Mouse (Mus musculus): Measurements from ENCODE around the gene Bag6. TPM values are rescaled to one million over a fixed set of nuclear protein-coding genes. Genes with fewer than 3 reads are reported as not detected.
A peak's percentile ranks its signal among the peaks of the same experiment; 100 is the strongest.

Gene Bag6
- polyA plus RNA-seq, 1 experiment: 271 TPM

DNA sequence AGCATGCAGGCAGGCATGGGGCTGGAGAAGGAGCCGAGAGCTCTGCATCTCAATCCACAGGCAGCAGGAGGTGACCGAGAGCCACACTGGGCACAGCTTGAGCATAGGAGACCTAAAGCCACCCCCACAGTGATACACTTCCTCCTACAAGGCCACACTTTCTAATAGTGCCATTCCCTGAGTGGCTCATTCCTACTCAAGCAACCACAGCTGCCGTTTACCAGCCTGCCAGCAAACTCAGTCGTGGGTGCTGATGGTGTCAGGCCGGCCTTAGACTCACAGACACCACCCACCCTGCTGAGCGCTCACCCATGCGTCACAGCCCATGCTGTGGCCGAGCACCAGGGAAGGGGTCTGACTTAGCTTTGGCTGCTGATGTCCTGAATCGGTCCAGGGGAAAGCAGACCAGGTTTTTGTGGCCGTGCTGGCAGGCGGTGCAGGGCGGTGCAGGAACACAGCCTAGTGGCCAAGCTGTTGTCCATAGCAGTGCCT, 37.8 kb upstream of the Bag6 start:
- H3K4me2 ChIP-seq (ENCODE audit: low read depth): no peak overlapping the region
- no peaks in the 10 kb centered on the region for H3K27me3 ChIP-seq (ENCODE audit: control insufficient read depth, insufficient read depth, insufficient read length)
- peaks cover 4% of the 10 kb centered on the region for H3K36me3 ChIP-seq (ENCODE audit: control insufficient read depth, insufficient read depth)
- no peak overlapping the region for H3ac ChIP-seq (ENCODE audit: control insufficient read depth, insufficient read length)
- H3K4me3 ChIP-seq: no peak overlapping the region
- no peaks in the 10 kb centered on the region for H3K79me2 ChIP-seq (ENCODE audit: control insufficient read depth, insufficient read depth)
- TF ChIP-seq USF1 (IDR thresholded peaks at IDR 0.05; ENCODE audit: low read depth) (no peak), MYOG (IDR thresholded peaks at IDR 0.05; ENCODE audit: control insufficient read depth in 1 of 3, insufficient read depth in 1 of 3, insufficient read length in 2 of 3, low read depth in 2 of 3) (no peak), REST (IDR thresholded peaks at IDR 0.05; ENCODE audit: insufficient read depth, insufficient read length) (no peak), E2F4 (IDR thresholded peaks at IDR 0.05; ENCODE audit: insufficient read depth) (no peak), POLR2A (IDR thresholded peaks at IDR 0.05; ENCODE audit: insufficient read length, low read depth) (no peak), TCF3 (IDR thresholded peaks at IDR 0.05; ENCODE audit: insufficient read length, low read depth) (no peak), MAX (IDR thresholded peaks at IDR 0.05; ENCODE audit: low read depth) (no peak), CEBPB (IDR thresholded peaks at IDR 0.05; ENCODE audit: insufficient read depth, poor library complexity, severe bottlenecking) (no peak), TCF12 (IDR thresholded peaks at IDR 0.05; ENCODE audit: insufficient read depth, poor library complexity, severe bottlenecking) (no peak), SRF (IDR thresholded peaks at IDR 0.05; ENCODE audit: control insufficient read depth, insufficient read length, low read depth) (no peak), MYOD1 (IDR thresholded peaks at IDR 0.05; ENCODE audit: control insufficient read depth in 1 of 3, insufficient read length in 2 of 3, low read depth in 2 of 3) (no peak), POLR2AphosphoS2 (IDR thresholded peaks at IDR 0.05; ENCODE audit: insufficient read length, low read depth) (no peak)

GRCm38 (mm10) chr17:35100196-35100765, 34.7 kb upstream of the Bag6 start:
- TF ChIP-seq MYOD1 (IDR thresholded peaks at IDR 0.05; ENCODE audit: control insufficient read depth in 1 of 3, insufficient read length in 2 of 3, low read depth in 2 of 3) (no peak), CEBPB (IDR thresholded peaks at IDR 0.05; ENCODE audit: insufficient read depth, poor library complexity, severe bottlenecking) (no peak), POLR2AphosphoS2 (IDR thresholded peaks at IDR 0.05; ENCODE audit: insufficient read length, low read depth) (no peak), REST (IDR thresholded peaks at IDR 0.05; ENCODE audit: insufficient read depth, insufficient read length) (no peak), E2F4 (IDR thresholded peaks at IDR 0.05; ENCODE audit: insufficient read depth) (no peak), POLR2A (IDR thresholded peaks at IDR 0.05; ENCODE audit: insufficient read length, low read depth) (no peak), SRF (IDR thresholded peaks at IDR 0.05; ENCODE audit: control insufficient read depth, insufficient read length, low read depth) (no peak), MAX (IDR thresholded peaks at IDR 0.05; ENCODE audit: low read depth) (no peak), TCF3 (IDR thresholded peaks at IDR 0.05; ENCODE audit: insufficient read length, low read depth) (no peak), USF1 (IDR thresholded peaks at IDR 0.05; ENCODE audit: low read depth) (no peak), MYOG (IDR thresholded peaks at IDR 0.05; ENCODE audit: control insufficient read depth in 1 of 3, insufficient read depth in 1 of 3, insufficient read length in 2 of 3, low read depth in 2 of 3) (no peak), TCF12 (IDR thresholded peaks at IDR 0.05; ENCODE audit: insufficient read depth, poor library complexity, severe bottlenecking) (no peak)
- H3K79me2 ChIP-seq (ENCODE audit: control insufficient read depth, insufficient read depth): no peaks in the 10 kb centered on the region
- H3K4me3 ChIP-seq: no peak overlapping the region
- H3K4me2 ChIP-seq (ENCODE audit: low read depth): no peak overlapping the region
- H3ac ChIP-seq (ENCODE audit: control insufficient read depth, insufficient read length): no peak overlapping the region
- H3K27me3 ChIP-seq (ENCODE audit: control insufficient read depth, insufficient read depth, insufficient read length): no peaks in the 10 kb centered on the region
- H3K36me3 ChIP-seq (ENCODE audit: control insufficient read depth, insufficient read depth): peaks cover 4% of the 10 kb centered on the region

DNA sequence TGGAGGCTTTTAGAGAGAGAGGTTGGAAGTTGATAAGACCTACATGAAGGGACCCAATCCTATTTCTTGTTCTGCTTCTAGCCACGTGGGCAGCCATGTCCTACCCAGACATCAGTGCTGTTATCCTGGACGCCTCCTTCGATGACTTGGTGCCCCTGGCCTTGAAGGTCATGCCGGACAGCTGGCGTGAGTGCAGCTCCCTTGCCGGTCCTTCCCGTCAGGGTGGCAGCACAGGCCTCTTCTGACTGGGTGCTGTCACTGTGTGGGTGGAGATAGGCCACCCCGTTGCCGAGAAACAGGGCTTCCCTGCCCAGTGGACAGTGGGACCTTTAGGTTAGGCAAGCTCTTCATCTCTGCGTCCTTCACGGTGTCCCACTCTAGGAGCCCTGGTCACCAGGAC, 33.8 kb upstream of the Bag6 start:
- Histone ChIP-seq H3K4me3 (no peak overlapping the region), H3K36me3 (ENCODE audit: control insufficient read depth, insufficient read depth) (peaks cover 4% of the 10 kb centered on the region), H3ac (ENCODE audit: control insufficient read depth, insufficient read length) (no peak overlapping the region), H3K79me2 (ENCODE audit: control insufficient read depth, insufficient read depth) (no peaks in the 10 kb centered on the region), H3K27me3 (ENCODE audit: control insufficient read depth, insufficient read depth, insufficient read length) (no peaks in the 10 kb centered on the region), H3K4me2 (ENCODE audit: low read depth) (no peak overlapping the region)
- TF ChIP-seq E2F4 (IDR thresholded peaks at IDR 0.05; ENCODE audit: insufficient read depth): no peak
- no peak for TF ChIP-seq TCF3 (IDR thresholded peaks at IDR 0.05; ENCODE audit: insufficient read length, low read depth)
- TF ChIP-seq MYOG (IDR thresholded peaks at IDR 0.05; ENCODE audit: control insufficient read depth in 1 of 3, insufficient read depth in 1 of 3, insufficient read length in 2 of 3, low read depth in 2 of 3): no peak
- TF ChIP-seq POLR2AphosphoS2 (IDR thresholded peaks at IDR 0.05; ENCODE audit: insufficient read length, low read depth): no peak
- no peak for TF ChIP-seq REST (IDR thresholded peaks at IDR 0.05; ENCODE audit: insufficient read depth, insufficient read length)
- no peak for TF ChIP-seq CEBPB (IDR thresholded peaks at IDR 0.05; ENCODE audit: insufficient read depth, poor library complexity, severe bottlenecking)
- no peak for TF ChIP-seq POLR2A (IDR thresholded peaks at IDR 0.05; ENCODE audit: insufficient read length, low read depth)
- TF ChIP-seq MAX (IDR thresholded peaks at IDR 0.05; ENCODE audit: low read depth): no peak
- TF ChIP-seq USF1 (IDR thresholded peaks at IDR 0.05; ENCODE audit: low read depth): no peak
- no peak for TF ChIP-seq SRF (IDR thresholded peaks at IDR 0.05; ENCODE audit: control insufficient read depth, insufficient read length, low read depth)

DNA sequence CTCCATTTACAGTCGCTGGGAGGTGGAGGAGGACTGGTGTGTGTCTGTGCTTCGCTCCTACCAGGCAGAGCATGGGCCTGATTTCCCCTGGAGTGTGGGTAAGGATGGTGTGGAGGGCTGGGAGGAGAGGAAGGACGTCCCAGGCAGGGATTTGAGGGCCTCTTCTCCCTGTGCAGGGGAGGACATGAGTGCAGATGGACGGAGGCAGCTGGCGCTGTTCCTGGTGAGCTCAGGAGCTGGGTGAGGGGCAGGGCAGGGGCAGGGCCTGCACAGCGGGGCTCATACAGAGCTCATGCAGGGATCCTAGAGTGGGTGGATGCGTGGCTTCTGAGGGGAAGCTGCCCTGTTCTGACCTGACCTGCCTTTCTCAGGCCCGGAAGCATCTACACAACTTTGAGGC, 32.7 kb upstream of the Bag6 start:
- TF ChIP-seq MAX (IDR thresholded peaks at IDR 0.05; ENCODE audit: low read depth): no peak
- TF ChIP-seq MYOD1 (IDR thresholded peaks at IDR 0.05; ENCODE audit: control insufficient read depth in 1 of 3, insufficient read length in 2 of 3, low read depth in 2 of 3): peak in 1 of 3 experiments; percentile 28
- Histone ChIP-seq H3K27me3 (ENCODE audit: control insufficient read depth, insufficient read depth, insufficient read length) (no peaks in the 10 kb centered on the region), H3K4me2 (ENCODE audit: low read depth) (no peak overlapping the region), H3K4me3 (no peak overlapping the region), H3K79me2 (ENCODE audit: control insufficient read depth, insufficient read depth) (no peaks in the 10 kb centered on the region), H3ac (ENCODE audit: control insufficient read depth, insufficient read length) (no peak overlapping the region), H3K36me3 (ENCODE audit: control insufficient read depth, insufficient read depth) (peaks cover 4% of the 10 kb centered on the region)

DNA sequence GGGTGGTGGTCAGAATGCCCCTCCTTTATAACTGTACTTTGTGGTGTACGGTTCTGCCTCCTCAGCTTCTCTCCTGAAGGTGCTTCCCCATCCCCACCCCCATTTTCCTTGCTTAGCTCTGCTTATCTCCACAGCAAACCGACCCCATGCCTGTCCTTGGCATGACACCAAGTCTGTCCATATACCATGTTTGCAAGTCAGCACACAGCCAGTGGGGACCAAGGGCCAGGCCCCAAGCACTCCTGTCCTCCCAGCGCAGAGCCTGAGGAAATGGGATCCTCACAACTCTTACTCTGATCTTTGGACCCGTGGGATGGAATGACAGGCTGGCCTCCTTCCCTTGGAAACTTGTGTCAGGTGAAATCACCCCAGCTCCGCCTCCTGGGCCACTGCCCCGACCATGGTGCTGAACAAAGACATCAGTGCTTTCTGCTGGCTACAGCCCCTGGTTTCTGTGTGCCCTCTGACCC, 31.7 kb upstream of the Bag6 start:
- TF ChIP-seq REST (IDR thresholded peaks at IDR 0.05; ENCODE audit: insufficient read depth, insufficient read length) (no peak), SRF (IDR thresholded peaks at IDR 0.05; ENCODE audit: control insufficient read depth, insufficient read length, low read depth) (no peak), MYOG (IDR thresholded peaks at IDR 0.05; ENCODE audit: control insufficient read depth in 1 of 3, insufficient read depth in 1 of 3, insufficient read length in 2 of 3, low read depth in 2 of 3) (no peak), TCF12 (IDR thresholded peaks at IDR 0.05; ENCODE audit: insufficient read depth, poor library complexity, severe bottlenecking) (no peak), POLR2A (IDR thresholded peaks at IDR 0.05; ENCODE audit: insufficient read length, low read depth) (no peak), E2F4 (IDR thresholded peaks at IDR 0.05; ENCODE audit: insufficient read depth) (no peak), POLR2AphosphoS2 (IDR thresholded peaks at IDR 0.05; ENCODE audit: insufficient read length, low read depth) (no peak), TCF3 (IDR thresholded peaks at IDR 0.05; ENCODE audit: insufficient read length, low read depth) (no peak), MYOD1 (IDR thresholded peaks at IDR 0.05; ENCODE audit: control insufficient read depth in 1 of 3, insufficient read length in 2 of 3, low read depth in 2 of 3) (no peak), USF1 (IDR thresholded peaks at IDR 0.05; ENCODE audit: low read depth) (no peak), CEBPB (IDR thresholded peaks at IDR 0.05; ENCODE audit: insufficient read depth, poor library complexity, severe bottlenecking) (no peak), MAX (IDR thresholded peaks at IDR 0.05; ENCODE audit: low read depth) (no peak)
- Histone ChIP-seq H3K4me3 (no peak overlapping the region), H3K27me3 (ENCODE audit: control insufficient read depth, insufficient read depth, insufficient read length) (no peaks in the 10 kb centered on the region), H3K4me2 (ENCODE audit: low read depth) (no peak overlapping the region), H3ac (ENCODE audit: control insufficient read depth, insufficient read length) (no peak overlapping the region), H3K79me2 (ENCODE audit: control insufficient read depth, insufficient read depth) (no peaks in the 10 kb centered on the region), H3K36me3 (ENCODE audit: control insufficient read depth, insufficient read depth) (peaks cover 4% of the 10 kb centered on the region)

All from myocyte (in vitro differentiated cells).